Mouse (Mus musculus) neural tube, embryonic 11.5 days (tissue): ENCODE measurements around the gene Scn3a. TPM values are rescaled to one million over a fixed set of nuclear protein-coding genes. Genes with fewer than 3 reads are reported as not detected.

Experiments used
- ATAC-seq: fragments of 200-750 bp; cut with Nextera tagmentation; 2 replicates; pipeline ENCODE4 v1.8.0; 2017; ENCODE audit warnings: moderate number of reproducible peaks, mild to moderate bottlenecking, moderate TSS enrichment, moderate library complexity; ENCODE audit not compliant: insufficient read depth, low FRiP score, low TSS enrichment
- DNase-seq: peaks from one replicate; pipeline ENCODE4 v3.0.0-alpha.2; 2015; ENCODE audit warnings: low spot score
- H3K27ac ChIP-seq: fragments of 300-500 bp; sonication (generic); 2 replicates; pipeline ENCODE4 v1.5.1; 2014; ENCODE audit warnings: low read depth, mild to moderate bottlenecking, low read length
- H3K27me3 ChIP-seq: fragments of 300-500 bp; sonication (generic); 2 replicates; pipeline ENCODE4 v1.6.1; 2014; ENCODE audit warnings: mild to moderate bottlenecking, low read length, mixed read lengths; ENCODE audit not compliant: control insufficient read depth, insufficient read depth
- H3K36me3 ChIP-seq: fragments of 300-500 bp; sonication (generic); 2 replicates; pipeline ENCODE4 v1.6.1; 2014; ENCODE audit warnings: mild to moderate bottlenecking, low read length, moderate library complexity, mixed read lengths; ENCODE audit not compliant: control insufficient read depth, insufficient read depth
- H3K4me1 ChIP-seq: fragments of 300-500 bp; sonication (generic); 2 replicates; pipeline ENCODE4 v1.6.1; 2014; ENCODE audit warnings: low read length, mixed read lengths; ENCODE audit not compliant: control insufficient read depth, insufficient read depth
- H3K4me2 ChIP-seq: fragments of 300-500 bp; sonication (generic); 2 replicates; pipeline ENCODE4 v1.6.1; 2014; ENCODE audit warnings: low read depth, mild to moderate bottlenecking, moderate library complexity
- H3K4me3 ChIP-seq: fragments of 300-500 bp; sonication (generic); 2 replicates; pipeline ENCODE4 v1.5.1; 2014; ENCODE audit warnings: low read depth, low read length
- H3K9ac ChIP-seq: fragments of 300-500 bp; sonication (generic); 2 replicates; pipeline ENCODE4 v1.6.1; 2014; ENCODE audit warnings: mild to moderate bottlenecking, low read length
- H3K9me3 ChIP-seq: fragments of 300-500 bp; sonication (generic); 2 replicates; pipeline ENCODE4 v1.6.1; 2016; ENCODE audit warnings: low read length; ENCODE audit not compliant: control insufficient read depth
- WGBS: fragments of 180-500 bp; shearing (Covaris S2); extraction: QIAGEN DNeasy Blood & Tissue Kit; methylation state at CpG from one replicate; pipeline ENCODE4 v1.1.7; 2014; 5-methylcytosine and 5-hydroxymethylcytosine counted together
- polyA plus RNA-seq: library from polyadenylated mRNA; unstranded; fragments of >200 nt; fragmentation: Nextera tagmentation; extraction: Ambion mirVana; gene quantifications from 2 replicates; pipeline ENCODE4 v1.2.1, GENCODE M21; 2014

Scn3a gene
- polyA plus RNA-seq, 1 experiment from 2014 or later, result 27.4 TPM

GRCm38 (mm10) chr2:65413746-65414145, 153.7 kb downstream of the Scn3a start:
- peak overlapping the region; percentile 79 for H3K27ac ChIP-seq
- H3K4me2 ChIP-seq, result peak overlapping the region; percentile 60
- DNase-seq, result peak; percentile 61
- under 1% methylated on average over 3 of the region's 3 CpGs for WGBS
- peak; percentile 63 for ATAC-seq
- no peaks in the 10 kb centered on the region for H3K9me3 ChIP-seq
- peak overlapping the region; percentile 16 for H3K4me3 ChIP-seq
- peaks cover 5% of the 10 kb centered on the region; the same call in 1 of the 2 replicates for H3K4me1 ChIP-seq
- no peaks in the 10 kb centered on the region for H3K36me3 ChIP-seq
- peak overlapping the region; percentile 55 for H3K9ac ChIP-seq
- no peaks in the 10 kb centered on the region for H3K27me3 ChIP-seq

Other genes with a start within 250 kb of the Scn3a start
- gene Slc38a11, start 203.6 kb downstream of the Scn3a start, polyA plus RNA-seq, result 0.28 TPM in 1 of 2 replicates, not detected in the other
- gene Scn2a, start 53.1 kb upstream of the Scn3a start, polyA plus RNA-seq, result 10.4 and 11.4 TPM in 2 replicates